ENCODE assay signal across 30 mouse cellular contexts in the genomic region with DNA sequence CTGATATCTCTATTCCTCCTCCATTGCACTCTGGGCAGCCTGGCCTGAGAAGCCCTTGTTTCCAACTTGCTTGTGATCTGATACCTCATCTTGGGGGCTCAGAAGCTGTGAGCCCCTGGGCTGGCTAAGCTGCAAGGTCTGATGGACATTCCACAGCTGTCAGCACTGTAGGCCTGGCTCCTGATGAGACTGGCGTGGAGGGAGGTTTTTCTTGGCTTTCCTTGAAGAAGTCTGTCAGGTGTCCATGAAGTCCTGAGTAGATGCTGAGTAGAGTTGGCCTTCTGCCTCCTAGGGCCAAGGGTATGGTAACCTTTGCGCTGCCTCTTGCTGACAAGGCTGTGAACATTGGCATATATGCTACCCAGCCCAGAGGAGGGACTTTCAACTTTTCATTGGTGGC. TPM values are rescaled to one million over a fixed set of nuclear protein-coding genes. Genes with fewer than 3 reads are reported as not detected.
DNase-seq lines count a peak whose midpoint lies in the region; ATAC-seq lines count a peak whose summit lies in the region.
"Had no signal": no experiment of that assay in that cellular context is flagged by ENCODE, and none has a peak within 500 bp of the region (broad histone marks: within the 10 kb centered on the region; RNA-seq: fewer than 3 reads in every experiment).

No protein-coding gene starts in this region.

- DNase-seq in gastrocnemius, adult 18-20 months (ENCODE audit: low spot score) = peak; percentile 77
- DNase-seq in gastrocnemius, postnatal 4 days (ENCODE audit: low spot score in 2 of 2) = no peak
- DNase-seq in gastrocnemius, postnatal 10 days = peak; percentile 8
- DNase-seq in gastrocnemius, postnatal 25 days = peak; percentile 71
- peak; percentile 87 for DNase-seq in skeletal muscle tissue, adult 2 months (ENCODE audit: low read depth, low spot score)
- no peak for DNase-seq in right cerebral cortex, postnatal 10 days (ENCODE audit: low spot score in 2 of 2)
- no peak for DNase-seq in liver, embryonic 11.5 days (ENCODE audit: low spot score)
- DNase-seq: adrenal gland, adult 8-10 months; adrenal gland, postnatal 14 days; adrenal gland, postnatal 36 days; B cell, adult 2 months; cerebellum, adult 18-20 months; cerebellum, adult 8-10 months; cerebellum, adult 9-11 months; cerebellum, postnatal 14 days; cerebellum, postnatal 36 days; embryo, embryonic 11 days had no signal

- WGBS in liver, embryonic 11.5 days = 78% methylated on average over 2 of the region's 2 CpGs

- ATAC-seq in erythroblast, adult 5-6 weeks (replicated peaks; ENCODE audit: low FRiP score, poor library complexity, severe bottlenecking) = no peak
- ATAC-seq in liver, embryonic 11.5 days (replicated peaks; ENCODE audit: low FRiP score) = no peak
- ATAC-seq: activated CD4-positive, CD25-positive, alpha-beta regulatory T cell, adult 4 months; CD4-positive, CD25-positive, alpha-beta regulatory T cell, adult 4 months; forebrain, embryonic 13.5 days; forebrain, embryonic 15.5 days; Patski had no signal

- no peaks in the 10 kb centered on the region for H3K36me3 ChIP-seq in liver, embryonic 11.5 days (ENCODE audit: control insufficient read depth, insufficient read depth, low read length)
- H3K36me3 ChIP-seq: embryonic facial prominence, embryonic 13.5 days; embryonic facial prominence, embryonic 15.5 days; forebrain, embryonic 15.5 days; G1E had no signal

- H3K27ac ChIP-seq in liver, embryonic 11.5 days (ENCODE audit: low read depth, low read length) = no peak overlapping the region
- H3K27ac ChIP-seq: embryonic facial prominence, embryonic 13.5 days; embryonic facial prominence, embryonic 15.5 days; forebrain, embryonic 13.5 days; forebrain, embryonic 15.5 days had no signal

- H3K27me3 ChIP-seq in liver, embryonic 11.5 days (replicated peaks; ENCODE audit: control insufficient read depth, insufficient read depth, low read length) = no peaks in the 10 kb centered on the region
- H3K27me3 ChIP-seq: embryonic facial prominence, embryonic 13.5 days; embryonic facial prominence, embryonic 15.5 days; forebrain, embryonic 13.5 days; forebrain, embryonic 15.5 days; Patski had no signal

- H3K4me1 ChIP-seq in liver, embryonic 11.5 days (replicated peaks; ENCODE audit: control insufficient read depth, insufficient read depth, low read length) = no peaks in the 10 kb centered on the region
- H3K4me1 ChIP-seq: embryonic facial prominence, embryonic 13.5 days; embryonic facial prominence, embryonic 15.5 days; forebrain, embryonic 13.5 days had no signal

- no peak overlapping the region for H3K9ac ChIP-seq in liver, embryonic 11.5 days (ENCODE audit: low read depth, low read length)
- H3K9ac ChIP-seq: embryonic facial prominence, embryonic 13.5 days; embryonic facial prominence, embryonic 15.5 days; forebrain, embryonic 13.5 days; forebrain, embryonic 15.5 days had no signal

- no peaks in the 10 kb centered on the region for H3K9me3 ChIP-seq in liver, embryonic 11.5 days (ENCODE audit: control insufficient read depth, low read length)
- H3K9me3 ChIP-seq: embryonic facial prominence, embryonic 13.5 days; embryonic facial prominence, embryonic 15.5 days; forebrain, embryonic 13.5 days; forebrain, embryonic 15.5 days had no signal

- no peak overlapping the region for H3K4me2 ChIP-seq in liver, embryonic 11.5 days
- H3K4me2 ChIP-seq: embryonic facial prominence, embryonic 13.5 days; embryonic facial prominence, embryonic 15.5 days; forebrain, embryonic 13.5 days; forebrain, embryonic 15.5 days had no signal

- no peak overlapping the region for H3K4me3 ChIP-seq in liver, embryonic 11.5 days (ENCODE audit: low read depth, low read length)
- H3K4me3 ChIP-seq: embryonic facial prominence, embryonic 13.5 days; embryonic facial prominence, embryonic 15.5 days; forebrain, embryonic 13.5 days; forebrain, embryonic 15.5 days had no signal

RNA-seq across cellular contexts. Expression of a gene that starts 7.0 kb away (rescaled TPM):
- 10 to 100 TPM; 17.0 to 31.2 TPM for total RNA-seq in gastrocnemius, adult 18-20 months (2021)
- total RNA-seq in gastrocnemius, postnatal 4 days (2021) = 10 to 100 TPM in 1 of 2 experiments, 1 to 10 TPM in 1; 8.1 to 10.8 TPM
- 1 to 10 TPM; 5.4 to 8.2 TPM for total RNA-seq in gastrocnemius, postnatal 10 days (2021)
- 10 to 100 TPM; 19.1 to 35.4 TPM for total RNA-seq in gastrocnemius, postnatal 25 days (2021)
- total RNA-seq in erythroblast, adult 5-6 weeks (2015; ENCODE audit: low replicate concordance) = not detected in 2 replicates
- 0.14 TPM in 1 of 2 replicates, not detected in the other for total RNA-seq in erythroblast, adult 5-6 weeks (2017; ENCODE audit: low replicate concordance)
- polyA plus RNA-seq in liver, embryonic 11.5 days (2014; fragmentation: Nextera tagmentation; extraction: Ambion mirVana) = not detected in 2 replicates
- total RNA-seq: adrenal gland, adult 18-20 months; adrenal gland, adult 8-10 months; adrenal gland, postnatal 14 days; adrenal gland, postnatal 36 days; CH12.LX; common myeloid progenitor, adult 5-6 weeks; G1E had no signal
- polyA plus RNA-seq: activated CD4-positive, CD25-positive, alpha-beta regulatory T cell, adult 4 months; CD4-positive, CD25-positive, alpha-beta regulatory T cell, adult 4 months; embryonic facial prominence, embryonic 11.5 days; embryonic facial prominence, embryonic 13.5 days; G1E; Patski had no signal

Comparison
In these comparisons a context has a peak if more than half of its experiments do, and no peak if none do; other contexts are left out.
1. DNase-seq: peak in gastrocnemius, adult 18-20 months (single experiment), gastrocnemius, postnatal 10 days (single experiment), gastrocnemius, postnatal 25 days (single experiment) and skeletal muscle tissue, adult 2 months (single experiment); none in gastrocnemius, postnatal 4 days (0 of 2), right cerebral cortex, postnatal 10 days (0 of 2) and liver, embryonic 11.5 days (single experiment).
2. RNA of a gene that starts 7.0 kb away (total RNA-seq): 19.1 to 35.4 TPM in gastrocnemius, postnatal 25 days, 17.0 to 31.2 TPM in gastrocnemius, adult 18-20 months, 8.1 to 10.8 TPM in gastrocnemius, postnatal 4 days and 5.4 to 8.2 TPM in gastrocnemius, postnatal 10 days; 0.14 TPM in erythroblast, adult 5-6 weeks; every median in the first group is over 4 times any median in the second.